Comparison of ENCODE assay signal across 11 mouse cellular contexts in the genomic region with DNA sequence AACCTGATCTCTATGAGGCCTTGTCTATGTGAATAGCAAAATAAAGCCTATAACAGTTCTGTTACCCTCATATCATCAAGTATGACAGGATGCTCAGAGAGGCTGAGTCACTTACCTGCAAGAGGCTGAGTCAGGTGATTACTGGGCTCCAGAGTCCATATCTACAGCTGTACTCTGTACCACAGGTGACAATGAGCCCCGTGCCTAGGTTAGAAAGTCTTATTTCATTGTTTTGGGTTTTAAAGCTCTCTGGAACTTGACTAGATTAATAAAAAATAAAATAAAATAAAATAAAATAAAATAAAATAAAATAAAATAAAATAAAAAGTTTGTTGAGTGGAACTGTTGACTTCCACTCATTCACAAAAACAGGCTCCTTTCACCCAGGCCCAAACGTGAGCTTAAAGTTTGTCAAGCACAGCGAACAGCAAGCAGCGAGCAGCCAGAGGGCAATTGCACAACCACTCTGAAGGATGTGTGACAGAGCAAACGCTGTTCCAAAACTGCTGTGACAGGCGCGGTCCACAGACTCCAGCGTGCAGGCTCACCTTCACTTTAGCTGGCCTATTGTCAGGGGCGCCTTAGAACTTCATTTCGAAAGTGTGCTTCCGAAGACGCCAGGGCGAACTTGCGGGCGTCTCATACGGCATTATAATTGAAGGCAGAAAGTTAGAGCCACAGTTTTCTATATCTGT. TPM values are rescaled to one million over a fixed set of nuclear protein-coding genes. Genes with fewer than 3 reads are reported as not detected.
DNase-seq lines count a peak whose midpoint lies in the region; ATAC-seq lines count a peak whose summit lies in the region.
"Had no signal": no experiment of that assay in that cellular context is flagged by ENCODE, and none has a peak within 500 bp of the region (broad histone marks: within the 10 kb centered on the region; RNA-seq: fewer than 3 reads in every experiment).

No protein-coding gene starts in this region.

- 40% methylated on average over 16 of the region's 16 CpGs for WGBS in limb, embryonic 12.5 days

- no peak overlapping the region for H3K9ac ChIP-seq in limb, embryonic 12.5 days (replicated peaks)
- H3K9ac ChIP-seq: kidney, embryonic 15.5 days had no signal

- H3K4me3 ChIP-seq in brown adipose tissue, adult 24 weeks (ENCODE audit: insufficient read depth, low read depth, low read length), result peak overlapping the region; percentile 32
- no peak overlapping the region for H3K4me3 ChIP-seq in limb, embryonic 12.5 days (replicated peaks)
- H3K4me3 ChIP-seq: kidney, embryonic 15.5 days; megakaryocyte, embryonic 14.5 days had no signal

- H3K27me3 ChIP-seq in limb, embryonic 12.5 days, result peaks cover 5% of the 10 kb centered on the region; the same call in 1 of the 2 replicates

- H3K36me3 ChIP-seq in limb, embryonic 12.5 days, result no peaks in the 10 kb centered on the region
- H3K36me3 ChIP-seq: kidney, embryonic 15.5 days had no signal

- peaks cover 3% of the 10 kb centered on the region; the same call in 1 of the 2 replicates for H3K4me1 ChIP-seq in brown adipose tissue, adult 24 weeks (ENCODE audit: control insufficient read depth, insufficient read depth, insufficient read length, low read length)
- peaks cover 25% of the 10 kb centered on the region for H3K4me1 ChIP-seq in limb, embryonic 12.5 days (replicated peaks)

- no peaks in the 10 kb centered on the region for H3K9me3 ChIP-seq in limb, embryonic 12.5 days
- H3K9me3 ChIP-seq: kidney, embryonic 15.5 days; megakaryocyte, embryonic 14.5 days had no signal

- no peak overlapping the region for H3K27ac ChIP-seq in brown adipose tissue, adult 24 weeks (replicated peaks; ENCODE audit: low read depth, low read length)
- peak overlapping the region; percentile 78 for H3K27ac ChIP-seq in limb, embryonic 12.5 days

- ATAC-seq in limb, embryonic 12.5 days (ENCODE audit: insufficient number of reproducible peaks, insufficient read depth, low FRiP score, low TSS enrichment, low read depth), result no peak

- DNase-seq in adipocyte (ENCODE audit: low spot score), result peak; percentile 64
- peak; percentile 51 for DNase-seq in lung, postnatal 36 days
- DNase-seq in frontal cortex, postnatal 10 days (ENCODE audit: low spot score in 2 of 2), result no peak
- no peak for DNase-seq in heart, postnatal 4 days
- no peak for DNase-seq in thymus, postnatal 0 days (ENCODE audit: low spot score)
- DNase-seq: heart, postnatal 10 days; retina, postnatal 1 day had no signal

- peak overlapping the region; percentile 46 for H3K4me2 ChIP-seq in limb, embryonic 12.5 days
- H3K4me2 ChIP-seq: kidney, embryonic 15.5 days had no signal

RNA-seq across cellular contexts. Expression of a gene that starts 6.5 kb away (rescaled TPM):
- 27.0 and 33.8 TPM in 2 replicates for polyA plus RNA-seq in brown adipose tissue, adult 24 weeks (2012; ENCODE audit: insufficient read depth, insufficient read length, missing spikeins)
- polyA plus RNA-seq in limb, embryonic 12.5 days (2016; fragmentation: Nextera tagmentation; extraction: Ambion mirVana), result 17.5 and 20.3 TPM in 2 replicates
- 10 to 100 TPM; 28.5 to 28.9 TPM for total RNA-seq in heart, postnatal 4 days (2021)
- 10.1 and 11.5 TPM in 2 replicates for polyA plus RNA-seq in thymus, postnatal 0 days (2015; fragmentation: Nextera tagmentation; extraction: Ambion mirVana)

RNA-seq across cellular contexts. Expression of a gene that starts 35.0 kb away (rescaled TPM):
- 2.4 and 3.6 TPM in 2 replicates for polyA plus RNA-seq in brown adipose tissue, adult 24 weeks (2012; ENCODE audit: insufficient read depth, insufficient read length, missing spikeins)
- 2.7 and 3.1 TPM in 2 replicates for polyA plus RNA-seq in limb, embryonic 12.5 days (2016; fragmentation: Nextera tagmentation; extraction: Ambion mirVana)
- total RNA-seq in heart, postnatal 4 days (2021), result 1 to 10 TPM; 1.6 to 1.7 TPM
- 2.7 and 3.5 TPM in 2 replicates for polyA plus RNA-seq in thymus, postnatal 0 days (2015; fragmentation: Nextera tagmentation; extraction: Ambion mirVana)

Comparison
In these comparisons a context has a peak if more than half of its experiments do, and no peak if none do; other contexts are left out.
1. DNase-seq: peak in adipocyte (single experiment) and lung, postnatal 36 days (single experiment); none in frontal cortex, postnatal 10 days (0 of 2), heart, postnatal 4 days (single experiment) and thymus, postnatal 0 days (single experiment).